Mouse (Mus musculus) heart, postnatal 36 days (tissue): Measurements from ENCODE around the gene Fus. TPM values are rescaled to one million over a fixed set of nuclear protein-coding genes. Genes with fewer than 3 reads are reported as not detected.

Source experiments
- DNase-seq, 2 experiments: peaks; one replicate each; pipeline ENCODE4 v3.0.0; 2021 to 2022
- intact Hi-C: fragments of 180-260 bp; cut with DNase I; formaldehyde crosslinking; loops from one replicate; pipeline ENCODE4 v1.15.1; 2025
- total RNA-seq, 2 experiments: library from RNA; stranded (reverse); gene quantifications; 2 replicates each; pipeline ENCODE4 v1.2.3; 2021

Fus gene
- total RNA-seq: 100 to 1,000 TPM; 154 to 216 TPM

GRCm38 (mm10) chr7:127967004-127967921 is at the start of gene Fus:
Fus (plus strand) TSS chr7:127967457.
- peak; percentile 98 to 100 for DNase-seq
- intact Hi-C loops: loop anchor here (2.0 kb wide), 1 partner anchor 30 kb away; no protein-coding TSS in a partner anchor

GRCm38 (mm10) chr7:127918203-127918602 is 49.1 kb upstream of the Fus start:
- intact Hi-C loops: no loop called here
- peak in 1 of 2 experiments; percentile 54 for DNase-seq

GRCm38 (mm10) chr7:127919290-127919689 is 48.0 kb upstream of the Fus start:
- intact Hi-C loops: no loop called here
- no peak for DNase-seq

- intact Hi-C loops: no loop called here
- DNase-seq: no peak
Observed at GRCm38 (mm10) chr7:127921516-127921915, 45.7 kb upstream of the Fus start.

- intact Hi-C loops: no loop called here
- DNase-seq: no peak
Observed at GRCm38 (mm10) chr7:127922451-127923275, 44.6 kb upstream of the Fus start.

- no peak for DNase-seq
- intact Hi-C loops: no loop called here
Observed at GRCm38 (mm10) chr7:127923714-127924113, 43.5 kb upstream of the Fus start.

GRCm38 (mm10) chr7:127925252-127925651 is 42.0 kb upstream of the Fus start:
- intact Hi-C loops: no loop called here
- no peak for DNase-seq

GRCm38 (mm10) chr7:127926066-127926465 is 41.2 kb upstream of the Fus start:
- DNase-seq: no peak
- intact Hi-C loops: no loop called here

- intact Hi-C loops: no loop called here
- DNase-seq: no peak
Observed at GRCm38 (mm10) chr7:127926846-127927245, 40.4 kb upstream of the Fus start.

GRCm38 (mm10) chr7:127927726-127928125 is 39.5 kb upstream of the Fus start:
- intact Hi-C loops: no loop called here

GRCm38 (mm10) chr7:127928596-127928995 is 38.7 kb upstream of the Fus start:
- no peak for DNase-seq
- intact Hi-C loops: no loop called here

More at GRCm38 (mm10) chr7:127927726-127928125, 39.5 kb upstream of the Fus start:
- DNase-seq: no peak

- no peak for DNase-seq
- intact Hi-C loops: no loop called here
Observed at GRCm38 (mm10) chr7:127929923-127930322, 37.3 kb upstream of the Fus start, which contains the start of gene Prss8. Prss8 (minus strand) TSS chr7:127930104.

GRCm38 (mm10) chr7:127930636-127931035 is 36.6 kb upstream of the Fus start:
- intact Hi-C loops: no loop called here
- DNase-seq: no peak

GRCm38 (mm10) chr7:127931351-127932135 is 35.7 kb upstream of the Fus start:
- DNase-seq: no peak
- intact Hi-C loops: loop anchor here (2.0 kb wide), 1 partner anchor 89 kb away; no protein-coding TSS in a partner anchor

- DNase-seq: no peak
- intact Hi-C loops: loop anchor here (2.0 kb wide), 1 partner anchor 90 kb away; no protein-coding TSS in a partner anchor
Observed at GRCm38 (mm10) chr7:127932273-127933031, 34.8 kb upstream of the Fus start.

- no peak for DNase-seq
- intact Hi-C loops: no loop called here
Observed at GRCm38 (mm10) chr7:127934075-127934474, 33.2 kb upstream of the Fus start.

GRCm38 (mm10) chr7:127935028-127935722 is 32.1 kb upstream of the Fus start:
- intact Hi-C loops: loop anchor here (1.0 kb wide), 1 partner anchor 135 kb away; the partner anchor contains the start of gene Hsd3b7
- DNase-seq: peak; percentile 97 to 98

- DNase-seq: no peak
- intact Hi-C loops: loop anchor here (1.0 to 2.0 kb wide), 2 partner anchors 31 to 135 kb away; partner anchors contain the start of genes Fus and Hsd3b7
Observed at GRCm38 (mm10) chr7:127935748-127936159, 31.5 kb upstream of the Fus start.
